Mouse (Mus musculus): ENCODE results near the gene Fam169b. TPM values are rescaled to one million over a fixed set of nuclear protein-coding genes. Genes with fewer than 3 reads are reported as not detected.
A peak's percentile ranks its signal among the peaks of the same experiment; 100 is the strongest.
"Not testable (repeated sequence)": the region's sequence is repeated elsewhere in the genome, so short reads cannot be mapped to it uniquely, and the experiment has no call there.

Gene Fam169b
- polyA plus RNA-seq, 1 experiment, result 11.3 TPM

DNA sequence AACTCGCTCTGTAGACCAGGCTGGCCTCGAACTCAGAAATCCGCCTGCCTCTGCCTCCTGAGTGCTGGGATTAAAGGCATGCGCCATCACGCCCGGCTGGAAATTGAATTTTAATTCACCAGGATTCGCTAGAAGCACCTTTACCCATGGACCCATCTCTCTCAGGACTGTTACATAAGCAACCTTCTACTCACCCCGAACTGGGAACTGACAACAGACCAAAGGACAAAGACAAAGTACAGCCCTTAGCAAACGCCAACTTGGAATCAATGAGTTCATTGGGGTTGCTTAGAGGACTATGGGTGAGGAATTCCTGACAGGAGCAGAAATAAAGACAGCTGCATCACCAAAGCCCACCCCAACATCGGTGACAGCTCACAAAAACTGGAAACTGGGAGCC, 1.0 kb upstream of the Fam169b start:
- H3K36me3 ChIP-seq (ENCODE audit: control insufficient read depth, insufficient read depth, low read length), result no peaks in the 10 kb centered on the region
- no peak overlapping the region for H3K4me3 ChIP-seq (ENCODE audit: insufficient read depth, low read depth, low read length)
- H3K27me3 ChIP-seq (replicated peaks; ENCODE audit: control insufficient read depth, insufficient read depth, low read length), result no peaks in the 10 kb centered on the region
- 72% methylated on average over 10 of the region's 10 CpGs for WGBS
- peak overlapping the region; percentile 73 for H3K27ac ChIP-seq (ENCODE audit: insufficient read depth, low read depth, low read length)
- H3K4me1 ChIP-seq (ENCODE audit: control insufficient read depth, insufficient read depth, low read length), result peaks cover 6% of the 10 kb centered on the region; the same call in 1 of the 2 replicates
- DNase-seq, result peak; percentile 91
- no peak for TF ChIP-seq CTCF (conservative IDR thresholded peaks at IDR 0.05; ENCODE audit: insufficient read depth, insufficient read length, low read depth, low read length)
- TF ChIP-seq POLR2A (IDR thresholded peaks at IDR 0.05; ENCODE audit: low read depth, low read length), result no peak

DNA sequence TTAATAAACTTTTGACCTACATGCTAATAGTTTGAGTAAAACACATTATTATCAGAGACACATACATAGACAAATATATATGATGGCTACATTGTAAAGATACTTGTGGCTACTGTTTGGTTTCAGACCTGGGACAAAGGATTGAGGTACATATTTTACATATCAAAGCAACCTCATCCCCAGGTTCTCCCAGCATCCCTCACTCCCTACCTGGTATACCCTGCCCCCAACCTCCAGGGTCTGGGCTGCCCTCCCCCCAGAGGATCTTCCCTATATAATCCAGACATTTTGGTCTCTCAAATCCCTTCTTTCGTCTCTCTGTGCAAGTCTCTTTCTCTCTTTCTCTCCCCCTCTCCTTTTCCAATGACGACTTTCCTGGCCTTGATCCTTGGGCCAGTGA, 579 bp downstream of the Fam169b start:
- H3K4me1 ChIP-seq (ENCODE audit: control insufficient read depth, insufficient read depth, low read length), result peaks cover 10% of the 10 kb centered on the region; the same call in 1 of the 2 replicates
- TF ChIP-seq POLR2A (IDR thresholded peaks at IDR 0.05; ENCODE audit: low read depth, low read length) (no peak), CTCF (conservative IDR thresholded peaks at IDR 0.05; ENCODE audit: insufficient read depth, insufficient read length, low read depth, low read length) (no peak)
- WGBS, result 88% methylated on average over 2 of the region's 2 CpGs
- no peaks in the 10 kb centered on the region for H3K27me3 ChIP-seq (replicated peaks; ENCODE audit: control insufficient read depth, insufficient read depth, low read length)
- H3K36me3 ChIP-seq (ENCODE audit: control insufficient read depth, insufficient read depth, low read length), result no peaks in the 10 kb centered on the region
- no peak for DNase-seq
- no peak overlapping the region for H3K4me3 ChIP-seq (ENCODE audit: insufficient read depth, low read depth, low read length)
- H3K27ac ChIP-seq (ENCODE audit: insufficient read depth, low read depth, low read length), result no peak overlapping the region

DNA sequence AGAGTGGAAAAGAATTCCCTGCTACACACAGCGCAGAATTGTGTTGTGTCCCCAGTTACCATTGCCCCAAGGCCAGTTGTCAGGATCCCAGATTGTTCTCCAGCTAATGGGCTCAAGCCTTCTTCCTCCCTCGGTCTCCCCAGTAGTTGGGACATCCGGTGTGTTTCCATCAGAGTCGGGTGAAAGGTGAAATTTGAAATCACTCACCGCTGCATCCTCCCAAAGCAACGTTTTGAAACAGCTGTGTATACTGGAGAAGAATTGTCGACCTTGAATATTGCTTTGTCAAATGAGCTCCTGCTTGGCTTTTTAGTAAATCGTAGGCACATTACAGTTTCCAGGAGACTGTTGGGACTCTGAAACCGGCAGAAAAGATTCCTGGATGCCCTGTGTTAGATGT, 1.3 kb downstream of the Fam169b start:
- Histone ChIP-seq H3K27ac (ENCODE audit: insufficient read depth, low read depth, low read length) (no peak overlapping the region), H3K4me3 (ENCODE audit: insufficient read depth, low read depth, low read length) (no peak overlapping the region), H3K27me3 (replicated peaks; ENCODE audit: control insufficient read depth, insufficient read depth, low read length) (no peaks in the 10 kb centered on the region), H3K4me1 (ENCODE audit: control insufficient read depth, insufficient read depth, low read length) (peaks cover 10% of the 10 kb centered on the region; the same call in 1 of the 2 replicates), H3K36me3 (ENCODE audit: control insufficient read depth, insufficient read depth, low read length) (no peaks in the 10 kb centered on the region)
- no peak for TF ChIP-seq CTCF (conservative IDR thresholded peaks at IDR 0.05; ENCODE audit: insufficient read depth, insufficient read length, low read depth, low read length)
- TF ChIP-seq POLR2A (IDR thresholded peaks at IDR 0.05; ENCODE audit: low read depth, low read length), result no peak
- 62% methylated on average over 9 of the region's 9 CpGs for WGBS
- no peak for DNase-seq

DNA sequence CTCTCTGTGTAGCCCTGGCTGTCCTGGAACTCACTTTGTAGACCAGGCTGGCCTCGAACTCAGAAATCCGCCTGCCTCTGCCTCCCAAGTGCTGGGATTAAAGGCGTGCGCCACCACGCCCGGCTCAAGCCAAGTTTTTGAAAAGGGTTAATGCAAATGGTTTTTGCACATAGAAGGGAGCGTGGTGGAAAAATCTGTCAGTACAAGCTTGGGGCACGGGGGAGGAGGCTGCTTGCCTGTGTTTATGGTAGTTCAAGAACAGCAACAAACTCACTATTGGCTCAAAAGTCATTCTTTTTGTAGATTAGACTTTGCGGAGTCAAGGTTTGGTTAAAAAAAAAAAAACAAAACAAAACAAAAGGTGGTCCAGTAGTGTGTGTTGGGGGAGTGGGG, 1.8 kb downstream of the Fam169b start:
- not testable (repeated sequence) for DNase-seq; H3K36me3 ChIP-seq (ENCODE audit: control insufficient read depth, insufficient read depth, low read length); H3K27me3 ChIP-seq (replicated peaks; ENCODE audit: control insufficient read depth, insufficient read depth, low read length)
- Histone ChIP-seq H3K4me1 (ENCODE audit: control insufficient read depth, insufficient read depth, low read length) (peaks cover 10% of the 10 kb centered on the region; the same call in 1 of the 2 replicates), H3K4me3 (ENCODE audit: insufficient read depth, low read depth, low read length) (peak overlapping the region; percentile 85), H3K27ac (ENCODE audit: insufficient read depth, low read depth, low read length) (peak overlapping the region; percentile 53)
- 72% methylated on average over 9 of the region's 9 CpGs for WGBS

DNA sequence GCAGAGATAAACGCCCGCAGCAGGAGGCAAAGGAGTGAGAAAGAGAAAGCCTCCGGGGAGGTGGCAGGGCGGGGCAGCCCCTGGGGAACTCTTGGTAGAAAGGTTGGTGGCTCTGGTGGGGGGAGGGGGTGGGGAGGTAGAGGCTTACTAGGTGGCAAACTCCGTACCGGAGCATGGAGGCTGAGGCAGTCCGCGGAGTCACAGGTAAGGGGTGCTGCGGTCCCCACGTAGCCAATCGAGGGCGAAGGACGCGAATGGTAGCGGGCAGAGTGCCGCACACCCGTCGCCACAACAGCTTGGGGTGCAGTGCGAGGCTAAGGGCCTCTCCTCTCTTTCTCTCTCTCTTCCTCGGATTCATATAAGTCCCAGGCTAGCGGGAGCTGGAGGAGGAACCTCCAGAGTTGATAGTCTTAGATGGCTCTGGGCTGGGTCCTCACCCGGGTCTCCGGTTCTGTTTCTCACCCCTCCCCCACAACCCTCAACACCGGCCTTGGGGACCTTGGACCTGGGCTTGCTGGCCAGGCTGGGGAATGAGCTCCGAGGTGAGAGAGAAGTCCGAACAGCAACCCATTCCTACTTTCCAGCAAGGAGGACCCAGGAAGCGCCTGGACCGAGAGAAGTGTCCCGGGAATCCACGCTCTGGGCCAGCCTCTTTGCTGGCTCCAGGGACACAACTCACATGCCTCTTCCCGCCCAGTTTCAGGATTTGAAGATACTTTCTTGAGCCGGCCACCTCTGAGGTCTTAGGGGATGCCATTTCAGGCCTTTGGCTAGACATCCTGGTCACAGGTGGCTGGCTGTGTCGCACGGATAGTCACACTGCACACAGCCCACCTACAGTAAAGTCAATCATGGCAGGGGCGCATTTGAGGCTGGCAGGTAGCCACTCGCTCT, 2.4 kb downstream of the Fam169b start:
- Histone ChIP-seq H3K27me3 (replicated peaks; ENCODE audit: control insufficient read depth, insufficient read depth, low read length) (no peaks in the 10 kb centered on the region), H3K36me3 (ENCODE audit: control insufficient read depth, insufficient read depth, low read length) (no peaks in the 10 kb centered on the region), H3K4me1 (ENCODE audit: control insufficient read depth, insufficient read depth, low read length) (peaks cover 12% of the 10 kb centered on the region; the same call in 1 of the 2 replicates), H3K4me3 (ENCODE audit: insufficient read depth, low read depth, low read length) (peak overlapping the region; percentile 85), H3K27ac (ENCODE audit: insufficient read depth, low read depth, low read length) (peak overlapping the region; percentile 95)
- DNase-seq, result peak; percentile 77
- WGBS, result 18% methylated on average over 36 of the region's 36 CpGs
- TF ChIP-seq POLR2A (IDR thresholded peaks at IDR 0.05; ENCODE audit: low read depth, low read length) (no peak), CTCF (conservative IDR thresholded peaks at IDR 0.05; ENCODE audit: insufficient read depth, insufficient read length, low read depth, low read length) (no peak)

DNA sequence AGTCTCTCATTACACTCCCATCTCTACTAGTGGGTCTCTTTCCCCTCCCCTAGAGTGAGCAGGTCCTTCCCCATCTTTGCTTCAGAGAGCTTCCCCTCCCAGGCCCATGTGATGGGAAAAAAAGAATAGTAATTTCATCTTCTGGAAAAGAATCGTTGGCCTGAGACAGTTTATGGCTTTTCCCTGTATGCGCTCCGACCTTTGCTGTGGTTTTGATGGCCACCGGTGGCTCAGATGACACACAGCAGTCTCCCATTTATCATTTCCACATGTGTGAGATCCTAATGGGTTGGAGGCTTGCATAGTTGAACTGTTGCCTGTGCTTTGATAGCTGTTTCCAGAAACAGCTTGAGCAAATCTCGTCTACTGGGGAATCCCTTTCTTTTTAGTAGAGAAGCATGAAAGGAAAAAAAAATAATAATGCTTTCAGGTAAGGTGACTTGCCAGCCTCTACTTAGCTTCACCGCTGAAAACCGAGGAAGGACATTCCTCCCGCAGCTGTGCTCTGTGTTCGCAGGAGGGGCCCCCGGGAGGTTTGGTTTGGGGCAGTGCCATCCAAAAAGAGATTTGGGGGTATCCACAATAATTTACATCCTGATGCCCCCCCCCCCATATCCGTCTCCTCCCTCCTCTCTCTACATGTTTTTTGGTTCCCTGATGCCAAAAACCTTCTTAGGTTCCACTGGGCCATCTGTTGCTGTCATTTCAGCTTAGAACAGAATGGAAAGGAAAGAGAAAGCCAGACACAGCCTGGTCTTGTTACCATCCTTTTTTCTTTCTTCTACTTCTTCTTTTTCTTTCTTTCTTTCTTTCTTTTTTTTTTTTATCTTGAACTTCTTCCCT, 3.6 kb downstream of the Fam169b start:
- Histone ChIP-seq H3K4me1 (ENCODE audit: control insufficient read depth, insufficient read depth, low read length) (peaks cover 16% of the 10 kb centered on the region; the same call in 1 of the 2 replicates), H3K27ac (ENCODE audit: insufficient read depth, low read depth, low read length) (0 out of 2 replicates have a peak overlapping the region, but pooled peaks have one; percentile 19), H3K36me3 (ENCODE audit: control insufficient read depth, insufficient read depth, low read length) (no peaks in the 10 kb centered on the region), H3K27me3 (replicated peaks; ENCODE audit: control insufficient read depth, insufficient read depth, low read length) (no peaks in the 10 kb centered on the region), H3K4me3 (ENCODE audit: insufficient read depth, low read depth, low read length) (no peak overlapping the region)
- TF ChIP-seq CTCF (conservative IDR thresholded peaks at IDR 0.05; ENCODE audit: insufficient read depth, insufficient read length, low read depth, low read length) (no peak), POLR2A (IDR thresholded peaks at IDR 0.05; ENCODE audit: low read depth, low read length) (no peak)
- DNase-seq, result no peak
- 65% methylated on average over 11 of the region's 11 CpGs for WGBS

DNA sequence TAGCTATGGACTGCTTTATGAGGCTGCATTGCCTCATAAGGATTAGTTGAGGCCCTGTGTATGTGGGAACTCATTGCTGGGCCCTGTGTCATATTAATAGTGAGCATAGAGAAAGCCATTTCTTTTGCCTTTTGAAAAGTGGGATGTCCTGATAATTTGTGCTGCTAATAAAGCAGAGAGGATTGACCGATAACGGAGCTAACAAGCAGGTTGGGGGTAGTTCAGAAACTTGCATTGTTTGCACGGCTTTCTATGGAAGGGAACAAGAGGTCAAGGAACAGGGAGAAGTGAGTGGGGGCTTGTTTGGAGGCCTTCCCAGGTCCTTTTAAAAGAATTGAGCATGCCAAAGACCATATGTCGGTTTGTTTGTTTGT, 4.2 kb downstream of the Fam169b start:
- no peak for DNase-seq
- Histone ChIP-seq H3K27me3 (replicated peaks; ENCODE audit: control insufficient read depth, insufficient read depth, low read length) (no peaks in the 10 kb centered on the region), H3K4me1 (ENCODE audit: control insufficient read depth, insufficient read depth, low read length) (peaks cover 16% of the 10 kb centered on the region; the same call in 1 of the 2 replicates), H3K4me3 (ENCODE audit: insufficient read depth, low read depth, low read length) (no peak overlapping the region), H3K36me3 (ENCODE audit: control insufficient read depth, insufficient read depth, low read length) (no peaks in the 10 kb centered on the region), H3K27ac (ENCODE audit: insufficient read depth, low read depth, low read length) (no peak overlapping the region)
- no peak for TF ChIP-seq CTCF (conservative IDR thresholded peaks at IDR 0.05; ENCODE audit: insufficient read depth, insufficient read length, low read depth, low read length)
- TF ChIP-seq POLR2A (IDR thresholded peaks at IDR 0.05; ENCODE audit: low read depth, low read length), result no peak
- WGBS, result 80% methylated on average over 4 of the region's 4 CpGs
